Mouse (Mus musculus): ENCODE measurements around the gene Ror2. TPM values are rescaled to one million over a fixed set of nuclear protein-coding genes. Genes with fewer than 3 reads are reported as not detected.

Gene Ror2
- polyA plus RNA-seq, 1 experiment, result 5.9 TPM

DNA sequence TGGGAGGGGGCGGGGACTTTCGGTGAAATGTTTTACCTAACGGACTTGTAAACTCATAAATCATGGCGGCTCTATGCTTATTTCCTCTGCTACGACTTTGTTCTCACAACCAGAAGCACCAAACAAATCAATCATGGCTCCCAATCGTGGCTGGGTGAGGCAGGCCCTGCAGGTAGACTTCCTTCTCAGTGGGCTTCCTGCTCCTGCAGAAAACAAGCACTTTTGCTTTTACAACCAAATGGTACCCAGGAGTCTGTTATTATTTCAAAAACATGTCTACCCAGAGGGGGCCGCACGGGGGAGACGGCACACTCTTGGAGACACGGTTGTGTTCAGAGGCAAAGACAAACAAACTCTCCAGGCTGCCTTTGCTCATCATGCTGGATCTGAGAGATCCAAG is 122.3 kb downstream of the Ror2 start:
- no peaks in the 10 kb centered on the region for H3K27me3 ChIP-seq (ENCODE audit: control insufficient read depth, insufficient read depth, low read length)
- TF ChIP-seq POLR2A (IDR thresholded peaks at IDR 0.05; ENCODE audit: low read depth, low read length) (no peak), CTCF (IDR thresholded peaks at IDR 0.05; ENCODE audit: extremely low read depth, insufficient read length, insufficient replicate concordance, low read depth, low read length) (no peak)
- H3K4me3 ChIP-seq (ENCODE audit: low read depth, low read length), result no peak overlapping the region
- 39% methylated on average over 10 of the region's 10 CpGs for WGBS
- no peaks in the 10 kb centered on the region for H3K4me1 ChIP-seq (ENCODE audit: control insufficient read depth, insufficient read depth, insufficient read length, low read length)
- no peaks in the 10 kb centered on the region for H3K36me3 ChIP-seq (ENCODE audit: control insufficient read depth, insufficient read depth, low read length)
- H3K27ac ChIP-seq (ENCODE audit: insufficient read depth, low read depth, low read length), result no peak overlapping the region

DNA sequence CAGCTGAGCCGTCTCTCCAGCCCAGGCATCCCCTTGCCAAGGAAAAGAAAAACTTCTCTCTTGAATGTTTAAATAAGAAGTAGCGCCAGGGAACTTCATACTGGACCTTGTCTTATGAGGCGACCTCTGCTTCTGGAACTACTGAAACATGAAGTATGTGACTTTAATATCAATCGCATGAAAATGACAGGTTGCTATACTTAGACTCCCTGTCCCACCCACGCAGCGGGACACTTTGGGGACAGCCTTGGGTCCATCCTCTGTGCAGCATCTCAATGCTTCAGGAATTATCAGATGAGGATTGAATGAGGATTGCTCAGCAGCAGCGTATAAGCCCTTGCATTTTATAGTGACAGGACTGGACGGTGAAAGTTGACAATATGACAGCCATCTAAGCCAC is 122.9 kb downstream of the Ror2 start:
- Histone ChIP-seq H3K36me3 (ENCODE audit: control insufficient read depth, insufficient read depth, low read length) (no peaks in the 10 kb centered on the region), H3K27me3 (ENCODE audit: control insufficient read depth, insufficient read depth, low read length) (no peaks in the 10 kb centered on the region), H3K27ac (ENCODE audit: insufficient read depth, low read depth, low read length) (no peak overlapping the region), H3K4me3 (ENCODE audit: low read depth, low read length) (no peak overlapping the region), H3K4me1 (ENCODE audit: control insufficient read depth, insufficient read depth, insufficient read length, low read length) (no peaks in the 10 kb centered on the region)
- TF ChIP-seq CTCF (IDR thresholded peaks at IDR 0.05; ENCODE audit: extremely low read depth, insufficient read length, insufficient replicate concordance, low read depth, low read length) (no peak), POLR2A (IDR thresholded peaks at IDR 0.05; ENCODE audit: low read depth, low read length) (no peak)
- 61% methylated on average over 8 of the region's 8 CpGs for WGBS

DNA sequence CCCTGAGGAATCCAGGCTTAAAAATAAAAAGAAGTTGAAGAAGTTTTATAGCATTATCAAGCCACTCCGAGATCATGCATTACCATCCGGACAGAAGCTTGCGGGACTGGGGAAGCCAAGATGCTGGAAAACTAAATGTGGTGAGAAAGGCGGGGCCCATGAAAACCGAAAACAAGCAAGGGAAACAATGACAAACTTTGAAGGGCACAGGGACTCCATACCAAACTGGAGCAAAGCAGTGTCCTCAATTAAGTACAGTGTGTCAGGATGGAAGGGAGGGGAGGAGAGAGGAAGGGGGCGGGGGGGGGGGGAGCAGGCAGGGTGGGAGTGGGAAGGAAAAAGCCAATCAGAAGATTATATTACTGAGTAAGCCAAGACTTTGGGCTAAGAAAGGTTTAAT is 126.4 kb downstream of the Ror2 start:
- Histone ChIP-seq H3K27ac (ENCODE audit: insufficient read depth, low read depth, low read length) (no peak overlapping the region), H3K4me3 (ENCODE audit: low read depth, low read length) (no peak overlapping the region), H3K27me3 (ENCODE audit: control insufficient read depth, insufficient read depth, low read length) (no peaks in the 10 kb centered on the region), H3K36me3 (ENCODE audit: control insufficient read depth, insufficient read depth, low read length) (no peaks in the 10 kb centered on the region), H3K4me1 (ENCODE audit: control insufficient read depth, insufficient read depth, insufficient read length, low read length) (no peaks in the 10 kb centered on the region)
- TF ChIP-seq CTCF (IDR thresholded peaks at IDR 0.05; ENCODE audit: extremely low read depth, insufficient read length, insufficient replicate concordance, low read depth, low read length), result no peak
- no peak for TF ChIP-seq POLR2A (IDR thresholded peaks at IDR 0.05; ENCODE audit: low read depth, low read length)
- WGBS, result 87% methylated on average over 6 of the region's 6 CpGs

DNA sequence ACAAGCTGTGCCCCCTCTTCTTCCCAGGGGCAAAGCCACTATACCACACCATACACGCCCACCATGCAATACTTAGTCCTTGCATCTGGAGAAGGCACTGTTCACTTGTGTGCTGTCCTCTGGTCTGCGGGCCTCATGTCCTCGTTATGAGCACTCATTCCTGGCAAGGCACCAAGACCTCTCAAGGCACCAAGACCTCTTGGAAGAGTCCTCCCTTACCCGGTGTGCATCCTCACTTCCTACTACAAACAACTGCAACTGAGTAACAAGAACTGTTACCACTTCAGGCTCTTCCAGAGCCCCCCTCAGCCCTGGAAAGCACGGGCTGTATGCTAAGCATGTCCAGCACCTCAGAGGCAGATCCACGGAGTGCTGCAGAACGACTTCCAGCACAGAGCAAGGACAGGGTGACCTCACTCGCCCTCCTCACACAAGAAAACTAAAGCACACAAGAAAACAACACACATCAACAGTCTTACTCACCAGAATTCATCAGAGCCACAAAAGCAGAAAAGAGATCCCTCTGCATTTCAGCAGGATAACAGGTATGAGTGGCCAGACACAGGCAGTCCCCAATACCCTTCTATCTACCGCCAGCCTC is 127.4 kb downstream of the Ror2 start:
- H3K27ac ChIP-seq (ENCODE audit: insufficient read depth, low read depth, low read length), result no peak overlapping the region
- H3K27me3 ChIP-seq (ENCODE audit: control insufficient read depth, insufficient read depth, low read length), result no peaks in the 10 kb centered on the region
- 73% methylated on average over 9 of the region's 9 CpGs for WGBS
- no peaks in the 10 kb centered on the region for H3K4me1 ChIP-seq (ENCODE audit: control insufficient read depth, insufficient read depth, insufficient read length, low read length)
- H3K4me3 ChIP-seq (ENCODE audit: low read depth, low read length), result no peak overlapping the region
- TF ChIP-seq CTCF (IDR thresholded peaks at IDR 0.05; ENCODE audit: extremely low read depth, insufficient read length, insufficient replicate concordance, low read depth, low read length) (no peak), POLR2A (IDR thresholded peaks at IDR 0.05; ENCODE audit: low read depth, low read length) (no peak)
- H3K36me3 ChIP-seq (ENCODE audit: control insufficient read depth, insufficient read depth, low read length), result no peaks in the 10 kb centered on the region

DNA sequence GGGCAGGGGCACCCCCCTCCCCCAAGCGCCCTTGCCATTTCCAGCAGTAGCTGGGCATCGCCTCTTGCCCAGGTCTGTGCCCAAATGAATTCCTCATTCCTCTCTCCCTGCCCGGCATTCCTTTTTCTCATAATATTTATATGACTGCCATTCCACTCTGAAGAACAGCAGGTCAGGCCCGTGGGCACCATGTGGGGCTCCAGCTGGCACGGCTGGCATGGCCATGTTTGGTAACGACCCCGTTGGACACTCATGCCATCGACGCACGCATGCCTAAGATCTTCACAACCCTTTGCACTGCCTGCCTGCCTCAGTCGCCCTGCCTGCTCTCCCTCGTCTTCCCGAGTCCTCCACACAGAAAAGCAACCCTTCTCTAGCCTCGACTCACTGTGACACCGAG is 129.0 kb downstream of the Ror2 start:
- WGBS, result 87% methylated on average over 15 of the region's 15 CpGs
- TF ChIP-seq CTCF (IDR thresholded peaks at IDR 0.05; ENCODE audit: extremely low read depth, insufficient read length, insufficient replicate concordance, low read depth, low read length), result no peak
- no peak for TF ChIP-seq POLR2A (IDR thresholded peaks at IDR 0.05; ENCODE audit: low read depth, low read length)
- H3K4me1 ChIP-seq (ENCODE audit: control insufficient read depth, insufficient read depth, insufficient read length, low read length), result no peaks in the 10 kb centered on the region
- no peaks in the 10 kb centered on the region for H3K27me3 ChIP-seq (ENCODE audit: control insufficient read depth, insufficient read depth, low read length)
- H3K4me3 ChIP-seq (ENCODE audit: low read depth, low read length), result no peak overlapping the region
- H3K36me3 ChIP-seq (ENCODE audit: control insufficient read depth, insufficient read depth, low read length), result no peaks in the 10 kb centered on the region
- H3K27ac ChIP-seq (ENCODE audit: insufficient read depth, low read depth, low read length), result no peak overlapping the region

DNA sequence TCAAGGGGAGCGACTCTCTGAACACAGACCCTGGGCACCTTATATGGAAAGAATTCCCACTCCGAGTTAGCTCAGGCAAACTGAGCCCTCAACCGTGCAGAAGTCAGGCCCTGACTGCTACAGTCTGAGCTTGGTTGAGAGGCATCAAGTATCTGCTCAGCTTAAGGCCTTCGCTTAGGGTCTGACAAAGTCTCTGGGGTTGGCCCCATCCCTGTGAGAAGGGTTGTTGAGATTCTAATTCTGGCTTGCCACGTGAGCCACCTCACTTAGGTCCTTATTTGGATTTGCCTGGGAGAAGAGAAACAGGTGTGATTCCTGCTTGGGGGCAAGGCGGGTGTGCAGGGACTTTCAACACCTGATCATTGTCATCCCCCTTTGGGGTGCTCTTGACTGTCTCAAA is 129.6 kb downstream of the Ror2 start:
- WGBS, result 89% methylated on average over 6 of the region's 6 CpGs
- H3K36me3 ChIP-seq (ENCODE audit: control insufficient read depth, insufficient read depth, low read length), result no peaks in the 10 kb centered on the region
- H3K4me3 ChIP-seq (ENCODE audit: low read depth, low read length), result no peak overlapping the region
- no peaks in the 10 kb centered on the region for H3K4me1 ChIP-seq (ENCODE audit: control insufficient read depth, insufficient read depth, insufficient read length, low read length)
- no peak for TF ChIP-seq CTCF (IDR thresholded peaks at IDR 0.05; ENCODE audit: extremely low read depth, insufficient read length, insufficient replicate concordance, low read depth, low read length)
- TF ChIP-seq POLR2A (IDR thresholded peaks at IDR 0.05; ENCODE audit: low read depth, low read length), result no peak
- no peak overlapping the region for H3K27ac ChIP-seq (ENCODE audit: insufficient read depth, low read depth, low read length)
- H3K27me3 ChIP-seq (ENCODE audit: control insufficient read depth, insufficient read depth, low read length), result no peaks in the 10 kb centered on the region

DNA sequence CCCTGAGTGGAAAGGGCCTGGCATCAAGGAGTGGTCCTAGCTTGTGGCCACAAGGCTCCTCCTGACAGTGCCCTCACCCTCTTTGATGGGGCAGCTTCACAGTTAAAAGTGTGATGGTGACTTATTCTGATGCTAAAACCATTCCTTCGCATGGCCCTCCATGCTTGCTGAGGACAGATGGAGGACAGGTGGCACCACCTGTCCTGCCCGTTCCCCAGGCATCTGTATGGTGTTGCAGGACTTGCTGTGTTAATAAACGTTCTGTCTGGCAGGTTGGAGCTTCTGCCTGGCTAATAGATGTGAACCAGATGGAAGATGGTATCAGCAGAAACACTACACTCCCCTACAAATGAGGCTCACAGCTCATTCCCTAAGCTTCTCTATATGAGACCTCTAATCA is 140.4 kb downstream of the Ror2 start:
- H3K27ac ChIP-seq (ENCODE audit: insufficient read depth, low read depth, low read length), result no peak overlapping the region
- no peak overlapping the region for H3K4me3 ChIP-seq (ENCODE audit: low read depth, low read length)
- peaks cover 8% of the 10 kb centered on the region; the same call in 1 of the 2 replicates for H3K4me1 ChIP-seq (ENCODE audit: control insufficient read depth, insufficient read depth, insufficient read length, low read length)
- no peaks in the 10 kb centered on the region for H3K27me3 ChIP-seq (ENCODE audit: control insufficient read depth, insufficient read depth, low read length)
- H3K36me3 ChIP-seq (ENCODE audit: control insufficient read depth, insufficient read depth, low read length), result no peaks in the 10 kb centered on the region
- WGBS, result 79% methylated on average over 3 of the region's 3 CpGs
- no peak for TF ChIP-seq CTCF (IDR thresholded peaks at IDR 0.05; ENCODE audit: extremely low read depth, insufficient read length, insufficient replicate concordance, low read depth, low read length)

All from small intestine, adult 2 months (tissue).